Mouse (Mus musculus): ENCODE measurements around the gene Afdn. TPM values are rescaled to one million over a fixed set of nuclear protein-coding genes. Genes with fewer than 3 reads are reported as not detected.

Afdn gene
- total RNA-seq, 2 experiments from 2014 or later: 106 to 131 TPM

GRCm38 (mm10) chr17:13738121-13738776 lies 22.1 kb upstream of the Afdn start:
- intact Hi-C loops (cut with DNase I): no loop called here
- no peak for DNase-seq

- DNase-seq: no peak
- intact Hi-C loops (cut with DNase I): no loop called here
These were observed 21.4 kb upstream of the Afdn start for GRCm38 (mm10) chr17:13738916-13739315.

- no peak for DNase-seq
- intact Hi-C loops (cut with DNase I): loop anchor here (5.0 kb wide), 1 partner anchor 58 kb away; no protein-coding TSS in a partner anchor
These were observed 20.4 kb upstream of the Afdn start for GRCm38 (mm10) chr17:13739981-13740380.

- DNase-seq: no peak
- intact Hi-C loops (cut with DNase I): loop anchor here (5.0 kb wide), 1 partner anchor 58 kb away; no protein-coding TSS in a partner anchor
These were observed 19.5 kb upstream of the Afdn start for GRCm38 (mm10) chr17:13740796-13741195.

- no peak for DNase-seq
- intact Hi-C loops (cut with DNase I): loop anchor here (5.0 kb wide), 1 partner anchor 59 kb away; no protein-coding TSS in a partner anchor
These were observed 18.7 kb upstream of the Afdn start for GRCm38 (mm10) chr17:13741611-13742010.

GRCm38 (mm10) chr17:13742334-13742733 lies 18.0 kb upstream of the Afdn start:
- no peak for DNase-seq
- intact Hi-C loops (cut with DNase I): loop anchor here (5.0 kb wide), 1 partner anchor 60 kb away; no protein-coding TSS in a partner anchor

- DNase-seq: no peak
- intact Hi-C loops (cut with DNase I): loop anchor here (5.0 kb wide), 1 partner anchor 61 kb away; no protein-coding TSS in a partner anchor
These were observed 17.2 kb upstream of the Afdn start for GRCm38 (mm10) chr17:13742941-13743708.

- intact Hi-C loops (cut with DNase I): loop anchor here (5.0 kb wide), 1 partner anchor 61 kb away; no protein-coding TSS in a partner anchor
- no peak for DNase-seq
These were observed 16.6 kb upstream of the Afdn start for GRCm38 (mm10) chr17:13743709-13744079.

GRCm38 (mm10) chr17:13744219-13744618 lies 16.1 kb upstream of the Afdn start:
- intact Hi-C loops (cut with DNase I): loop anchor here (5.0 kb wide), 1 partner anchor 62 kb away; no protein-coding TSS in a partner anchor
- no peak for DNase-seq

- peak; percentile 52 to 69 for DNase-seq
- intact Hi-C loops (cut with DNase I): loop anchor here (5.0 kb wide), 1 partner anchor 63 kb away; no protein-coding TSS in a partner anchor
These were observed 15.5 kb upstream of the Afdn start for GRCm38 (mm10) chr17:13744824-13745223.

GRCm38 (mm10) chr17:13745373-13745772 lies 15.0 kb upstream of the Afdn start:
- no peak for DNase-seq
- intact Hi-C loops (cut with DNase I): no loop called here

GRCm38 (mm10) chr17:13746330-13746729 lies 14.0 kb upstream of the Afdn start:
- no peak for DNase-seq
- intact Hi-C loops (cut with DNase I): no loop called here

- no peak for DNase-seq
- intact Hi-C loops (cut with DNase I): no loop called here
These were observed 12.7 kb upstream of the Afdn start for GRCm38 (mm10) chr17:13747681-13748080.

GRCm38 (mm10) chr17:13749027-13749426 lies 11.3 kb upstream of the Afdn start:
- DNase-seq: no peak
- intact Hi-C loops (cut with DNase I): no loop called here

GRCm38 (mm10) chr17:13753918-13754317 lies 6.4 kb upstream of the Afdn start:
- intact Hi-C loops (cut with DNase I): no loop called here
- DNase-seq: no peak

GRCm38 (mm10) chr17:13754940-13755339 lies 5.4 kb upstream of the Afdn start:
- DNase-seq: no peak
- intact Hi-C loops (cut with DNase I): no loop called here

GRCm38 (mm10) chr17:13758586-13758985 lies 1.8 kb upstream of the Afdn start:
- intact Hi-C loops (cut with DNase I): no loop called here
- DNase-seq: no peak

- intact Hi-C loops (cut with DNase I): no loop called here
- DNase-seq: no peak
These were observed 1.0 kb upstream of the Afdn start for GRCm38 (mm10) chr17:13759156-13759852.

GRCm38 (mm10) chr17:13760675-13761178 lies 388 bp downstream of the Afdn start:
- intact Hi-C loops (cut with DNase I): loop anchor here (1.0 to 5.0 kb wide), 4 partner anchors 52 to 288 kb away; no protein-coding TSS in a partner anchor
- DNase-seq: peak; percentile 42 to 53

GRCm38 (mm10) chr17:13761179-13761913 lies 1.0 kb downstream of the Afdn start, which contains the start of gene Tcte2:
Gene Tcte2 (minus strand): TSS chr17:13761825.
- DNase-seq: peak; percentile 49 to 53
- intact Hi-C loops (cut with DNase I): loop anchor here (2.0 to 5.0 kb wide), 3 partner anchors 51 to 79 kb away; no protein-coding TSS in a partner anchor
